Mouse (Mus musculus) frontal cortex, postnatal 14 days (tissue): ENCODE measurements around the gene Fcgr2b.
"Not testable (repeated sequence)": the region's sequence is repeated elsewhere in the genome, so short reads cannot be mapped to it uniquely, and the experiment has no call there.

Experiments
- DNase-seq, 2 experiments: peaks; one replicate each; pipeline ENCODE4 v3.0.0; 2022; ENCODE audit warnings: low spot score in 2 of 2

Gene Fcgr2b

DNA sequence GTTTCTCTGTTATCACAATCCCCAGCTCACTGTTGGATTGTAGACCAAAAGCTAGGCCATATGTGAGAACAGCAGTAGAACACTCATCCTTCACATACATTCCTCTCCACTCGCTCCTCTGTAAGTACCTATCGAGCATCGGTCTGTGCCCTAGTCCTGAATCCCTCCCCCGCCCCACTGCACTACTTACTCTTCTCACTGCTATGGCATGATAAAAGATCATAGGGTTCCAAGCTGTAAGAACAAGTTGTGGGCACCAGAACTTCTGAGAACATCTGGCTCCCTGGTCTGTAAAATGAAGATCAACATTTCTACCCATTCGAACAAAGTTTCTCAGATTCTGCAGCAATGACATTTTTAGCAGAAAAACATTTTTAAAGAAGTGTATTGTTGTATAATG lies at the start of gene Fcgr2b:
Gene Fcgr2b, minus strand, starts transcription at position 101 of the 400 bp plus-strand sequence.
- DNase-seq: no peak

DNA sequence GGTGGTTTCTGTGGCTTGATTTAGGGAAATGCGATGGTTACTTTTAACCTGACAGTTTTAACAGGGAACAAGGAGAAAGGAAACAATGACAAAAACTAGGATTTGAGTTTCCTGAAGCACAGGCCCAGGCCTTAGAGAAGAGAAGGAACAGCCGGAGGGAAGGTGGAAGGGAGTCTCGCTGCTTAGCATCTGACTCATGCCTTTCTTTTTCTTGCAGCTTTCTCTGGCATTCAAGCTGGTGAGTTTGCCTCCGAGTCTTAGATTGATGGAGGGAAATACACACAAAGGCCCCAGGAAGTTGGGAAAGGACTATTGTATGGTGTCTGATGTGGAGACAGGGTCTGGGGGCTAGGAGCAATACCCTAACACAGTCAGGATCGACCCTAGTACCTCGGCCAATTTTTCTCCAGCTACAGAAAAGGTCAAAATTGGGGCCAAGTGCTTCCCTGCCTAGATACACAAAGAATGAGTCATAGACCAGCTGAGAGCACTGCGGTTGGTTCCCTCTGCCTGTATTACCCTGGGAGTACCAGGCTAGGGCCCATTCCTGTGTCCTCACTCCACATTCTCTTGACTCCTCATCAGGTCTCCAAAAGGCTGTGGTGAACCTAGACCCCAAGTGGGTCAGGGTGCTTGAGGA lies 43.1 kb upstream of the Fcgr2b start:
- DNase-seq: no peak

DNA sequence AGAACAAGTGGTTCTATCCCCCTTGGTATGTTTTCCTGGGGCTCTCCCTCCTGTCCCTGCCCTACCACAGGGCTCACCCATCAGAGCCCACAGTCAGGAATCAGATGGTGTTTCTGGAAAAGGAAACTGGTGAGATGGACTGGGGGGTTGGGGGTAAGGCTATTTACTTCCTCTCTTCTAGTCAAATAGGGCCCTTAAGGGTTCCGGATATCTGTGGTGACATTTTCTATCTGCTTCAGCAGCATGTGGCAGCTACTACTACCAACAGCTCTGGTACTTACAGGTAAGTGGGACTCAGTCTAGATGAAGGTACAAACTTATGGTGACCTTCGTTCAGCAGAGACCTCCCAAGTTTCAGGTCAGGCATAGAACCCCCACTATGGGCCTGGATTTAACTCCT lies 42.4 kb upstream of the Fcgr2b start, which contains the start of gene Fcgr4:
Gene Fcgr4, plus strand, starts transcription at position 184 of the 400 bp plus-strand sequence.
- no peak for DNase-seq

DNA sequence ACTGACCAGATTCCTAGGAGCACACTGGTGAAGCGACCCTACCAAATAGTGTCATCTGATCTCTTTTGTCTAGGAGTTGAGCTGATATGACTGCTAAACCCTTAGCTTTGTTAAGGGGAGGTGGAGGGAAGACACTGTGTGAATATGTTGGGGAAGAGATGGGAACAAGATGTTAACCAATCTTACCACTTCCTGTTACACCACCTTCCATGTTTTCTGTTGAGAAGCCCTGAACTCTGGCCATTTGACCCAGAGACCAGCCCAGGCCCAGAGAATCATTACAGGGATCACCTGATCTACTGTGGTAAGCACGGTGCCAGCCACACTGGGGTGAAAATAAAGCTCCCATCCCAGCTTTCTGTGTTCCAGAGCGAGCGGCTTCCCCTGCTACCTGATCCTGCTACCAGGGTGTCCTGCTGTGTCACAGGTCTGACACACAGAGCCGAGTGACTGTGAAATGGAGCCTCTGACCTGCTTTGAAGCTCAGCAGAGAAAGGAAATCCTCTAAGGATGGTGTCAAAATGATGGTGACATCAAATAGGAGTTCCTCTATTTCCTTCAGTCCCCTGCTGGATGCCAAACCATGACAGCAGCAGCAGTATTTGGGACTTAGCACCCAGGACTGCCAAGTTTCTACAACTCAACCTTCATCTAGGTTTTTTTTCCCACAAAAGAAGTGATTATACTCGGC lies 41.3 kb upstream of the Fcgr2b start:
- DNase-seq: no peak

DNA sequence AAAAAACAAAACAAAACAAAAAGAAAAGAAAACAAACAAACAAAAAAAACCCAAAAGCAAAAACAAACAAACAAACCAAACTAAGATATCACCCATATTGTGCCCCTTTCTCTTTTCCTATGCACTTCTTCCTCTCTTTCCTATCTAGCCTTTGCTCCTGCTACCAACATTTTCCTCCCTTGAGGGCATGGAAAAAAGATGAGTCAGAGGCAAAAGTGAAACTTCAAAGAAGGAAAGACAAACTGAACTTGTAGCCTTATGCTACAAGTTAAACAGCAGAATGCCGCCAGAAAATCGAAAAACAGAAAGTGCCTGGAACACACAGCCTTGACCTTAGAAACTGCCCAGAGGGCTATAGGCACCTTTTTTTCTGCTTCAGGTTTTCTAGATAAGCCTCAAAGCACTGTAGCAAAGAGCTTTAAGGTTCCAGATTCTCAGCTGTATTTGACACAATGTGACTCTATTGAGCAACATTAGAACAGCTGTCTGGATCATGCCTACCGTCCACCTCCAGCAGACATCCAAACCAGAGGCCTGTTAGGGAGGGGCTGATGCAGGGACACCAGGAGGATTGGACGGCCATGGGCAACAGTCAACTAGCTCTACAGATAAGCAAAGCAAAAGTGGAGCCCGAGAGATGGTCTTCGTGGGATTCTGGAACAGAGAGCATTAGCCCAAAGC lies 40.5 kb upstream of the Fcgr2b start:
- DNase-seq: no peak

DNA sequence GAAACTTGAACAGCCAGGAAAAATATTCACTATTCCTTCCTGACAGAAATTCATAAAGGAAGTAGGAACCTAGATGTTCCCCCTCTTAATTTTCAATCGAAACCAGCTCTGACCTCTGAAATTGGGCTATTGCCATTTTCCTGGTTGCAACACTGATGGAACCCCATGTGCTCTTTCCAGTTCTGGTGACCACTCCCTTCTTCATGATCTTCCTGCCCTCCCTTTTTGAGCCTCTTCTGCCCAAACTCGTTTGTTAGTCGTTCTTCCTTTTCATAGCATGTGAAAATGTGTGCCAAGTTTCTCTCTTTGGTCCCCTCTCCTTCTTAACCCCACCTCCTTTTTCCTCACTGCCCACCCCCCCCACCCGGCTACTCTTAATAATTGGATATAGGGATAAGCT lies 35.4 kb upstream of the Fcgr2b start:
- no peak for DNase-seq

DNA sequence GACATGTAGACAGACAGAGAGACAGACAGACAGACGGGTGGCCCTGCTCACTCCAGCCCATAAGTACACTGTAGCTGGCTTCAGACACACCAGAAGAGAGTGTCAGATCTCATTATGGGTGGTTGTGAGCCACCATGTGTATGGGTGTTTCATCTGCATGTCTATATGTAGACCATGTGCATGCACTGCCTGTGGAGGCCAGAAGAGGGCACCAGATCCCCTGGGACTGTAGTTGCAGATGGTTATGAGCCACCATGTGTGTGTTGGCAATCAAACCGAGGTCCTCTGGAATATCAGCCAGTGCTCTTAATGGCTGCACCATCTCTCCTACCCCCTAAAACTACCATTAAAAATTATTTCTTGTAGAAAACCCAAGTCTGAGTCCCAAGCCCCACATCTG lies 30.6 kb upstream of the Fcgr2b start:
- no peak for DNase-seq

DNA sequence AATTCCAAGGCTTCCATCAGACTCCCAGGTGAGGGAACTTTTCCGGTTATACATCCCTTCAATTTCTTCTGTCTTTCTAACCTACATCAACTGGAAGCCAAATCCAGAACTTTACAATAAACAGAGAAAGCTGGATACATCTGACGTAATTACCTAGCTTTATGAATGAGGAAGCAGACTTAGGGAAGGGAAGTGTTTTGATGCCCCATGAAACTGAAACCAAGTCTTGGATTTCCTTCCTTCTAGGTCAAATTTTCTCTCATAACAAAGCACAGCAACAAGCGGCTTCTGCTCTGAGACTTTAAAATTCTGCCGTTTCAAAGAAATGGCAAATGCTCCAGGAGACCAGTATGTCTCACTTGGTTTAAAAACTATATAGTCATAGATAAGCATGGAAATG lies 30.0 kb upstream of the Fcgr2b start:
- DNase-seq: no peak

DNA sequence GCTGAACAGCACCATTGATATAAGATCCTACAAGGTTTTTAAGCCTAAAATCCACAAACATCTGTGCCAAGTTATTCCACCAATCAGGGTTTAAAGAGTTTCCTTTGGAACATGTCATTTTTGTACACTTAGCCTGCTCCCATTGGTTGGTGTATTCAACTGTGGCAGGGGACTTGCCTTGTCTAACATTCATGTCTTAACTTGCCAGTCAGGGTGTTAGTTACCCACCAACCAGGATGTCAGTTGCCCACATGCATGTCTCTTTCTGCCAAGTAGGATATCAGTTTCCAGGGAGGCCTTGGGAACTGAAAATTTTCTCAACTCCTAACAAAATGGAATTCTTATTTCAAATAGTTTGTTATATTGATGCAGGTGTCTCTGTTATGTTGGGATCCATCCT lies 29.2 kb upstream of the Fcgr2b start:
- DNase-seq: no peak

DNA sequence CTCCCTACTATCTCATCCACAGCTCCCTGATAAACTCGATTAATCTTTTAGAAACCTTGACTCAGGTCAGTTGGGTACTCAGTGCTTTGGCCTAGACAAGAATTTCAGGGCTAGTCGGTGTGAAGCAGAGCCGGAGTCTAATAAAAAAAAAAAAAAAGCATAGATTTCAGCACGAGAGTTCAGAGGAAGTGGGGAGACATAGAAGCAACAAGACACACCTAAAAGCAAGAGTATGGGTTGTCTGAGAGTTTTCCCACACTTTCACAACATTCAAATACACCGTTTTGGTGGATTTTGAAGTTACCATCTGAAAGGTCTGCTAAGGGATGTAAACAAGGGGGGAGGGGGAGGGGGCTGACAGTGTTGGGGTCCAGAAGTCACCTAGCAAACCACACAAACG lies 28.7 kb upstream of the Fcgr2b start:
- DNase-seq: no peak

DNA sequence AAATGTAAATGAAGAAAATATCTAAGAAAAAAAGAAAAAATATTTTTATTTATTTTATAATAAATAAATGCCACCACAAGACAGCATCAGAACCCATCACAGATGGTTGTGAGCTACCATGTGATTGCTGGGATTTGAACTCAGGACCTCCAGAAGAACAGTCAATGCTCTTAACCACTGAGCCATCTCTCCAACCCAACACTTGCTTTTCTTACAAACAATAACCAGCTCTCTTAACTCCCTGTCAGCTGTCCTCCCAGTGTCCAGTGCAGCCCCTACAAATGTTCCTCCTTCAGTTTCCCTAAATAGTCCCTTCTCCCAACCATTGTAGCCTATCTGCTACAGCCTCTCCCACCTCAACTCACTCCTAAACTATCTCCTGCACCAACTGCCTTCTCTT lies 23.5 kb upstream of the Fcgr2b start:
- DNase-seq: no peak

DNA sequence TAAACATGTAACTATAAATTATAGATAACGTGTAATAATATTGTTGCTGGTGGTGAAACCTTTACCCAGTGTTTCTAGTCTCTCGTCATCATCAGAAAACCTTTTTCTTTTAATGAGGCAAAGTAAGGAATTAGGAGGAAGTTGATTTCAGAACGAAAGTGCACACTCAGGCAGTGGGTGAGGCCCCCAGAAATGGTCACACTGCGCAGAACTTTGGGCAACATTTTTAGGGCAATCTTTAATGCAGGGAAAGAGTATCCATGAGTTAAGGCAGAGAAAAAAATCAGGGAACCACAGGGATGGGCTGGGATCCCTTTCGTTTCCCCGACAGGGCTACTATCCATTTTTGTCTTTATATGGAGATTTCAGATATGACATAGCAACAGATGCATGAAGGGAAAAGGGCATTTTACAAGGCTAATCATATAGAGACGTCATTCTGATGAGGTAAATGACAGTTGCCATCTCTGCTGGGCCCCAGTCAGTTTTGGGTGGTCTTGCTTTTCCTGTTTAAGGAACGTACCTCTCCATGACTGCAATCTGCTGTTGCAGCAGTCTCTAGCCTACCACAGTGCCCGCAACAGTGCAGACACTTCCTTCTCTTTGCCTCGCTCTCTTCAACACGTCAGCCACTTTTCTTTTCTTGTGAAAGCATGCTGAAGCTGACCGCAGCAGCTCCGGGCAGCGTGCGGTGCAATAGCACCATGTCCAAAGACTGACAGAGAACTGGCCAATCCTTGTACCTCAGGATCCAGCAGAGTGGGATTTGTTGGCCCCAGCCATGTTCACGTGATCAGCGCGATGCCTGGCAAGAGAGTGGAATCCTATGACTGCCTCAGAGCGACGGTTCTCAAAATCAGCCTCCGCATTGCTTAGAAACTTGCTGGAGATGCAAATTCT lies 21.7 kb upstream of the Fcgr2b start:
- DNase-seq: peak; percentile 64 to 71

DNA sequence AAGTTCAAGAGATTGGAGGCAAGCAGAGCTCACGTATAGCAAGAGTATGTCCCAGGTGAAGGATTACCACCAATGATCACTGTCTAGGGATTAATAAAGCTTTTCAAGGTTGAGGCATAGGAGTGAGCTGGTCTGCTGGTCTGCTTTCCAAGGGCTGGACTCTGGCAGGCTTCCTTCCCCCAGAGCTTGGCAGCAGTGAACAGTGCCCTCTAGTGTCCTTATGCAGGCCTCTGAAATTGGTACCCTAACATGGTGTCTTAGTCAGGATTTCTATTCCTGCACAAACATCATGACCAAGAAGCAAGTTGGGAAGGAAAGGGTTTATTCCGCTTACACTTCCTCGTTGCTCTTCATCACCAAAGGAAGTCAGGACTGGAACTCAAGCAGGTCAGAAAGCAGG lies 20.4 kb upstream of the Fcgr2b start:
- DNase-seq: peak in 1 of 2 experiments; percentile 39

DNA sequence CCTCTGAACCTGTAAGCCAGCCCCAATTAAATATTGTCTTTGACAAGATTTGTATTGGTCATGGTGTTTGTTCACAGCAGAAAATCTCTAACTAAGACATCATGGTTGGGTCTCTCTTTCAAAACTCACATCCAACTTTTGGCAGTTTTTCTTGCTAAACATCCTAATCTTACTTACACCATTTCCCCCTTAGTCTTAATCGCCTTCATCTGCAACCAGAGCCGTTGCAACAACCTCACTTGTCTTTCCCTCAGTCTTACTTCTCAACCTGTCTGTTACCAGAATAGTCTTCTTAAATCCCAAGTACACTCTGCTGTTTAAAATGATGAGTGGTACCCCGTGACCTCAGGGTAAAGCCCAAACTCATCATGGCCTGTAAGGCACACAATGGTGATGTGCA lies 19.7 kb upstream of the Fcgr2b start:
- DNase-seq: no peak

DNA sequence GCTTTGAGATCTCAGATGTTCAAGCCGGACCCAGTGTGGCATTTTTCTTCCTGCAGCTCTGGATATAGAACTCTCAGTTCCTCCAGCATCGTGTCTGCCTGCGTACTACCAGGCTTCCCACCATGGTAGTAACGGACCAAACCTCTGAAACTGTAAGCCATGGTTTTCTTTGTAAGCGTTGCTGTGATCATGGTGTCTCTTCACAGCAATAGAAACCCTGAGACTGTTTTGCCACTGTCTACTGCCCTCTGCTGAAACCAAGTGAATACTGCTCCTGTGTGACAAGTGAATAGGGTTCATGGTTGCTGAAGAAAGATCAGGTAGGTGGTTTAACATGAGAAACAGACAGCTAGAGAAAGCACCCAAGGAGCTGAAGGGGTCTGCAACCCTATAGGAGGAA lies 16.2 kb upstream of the Fcgr2b start:
- DNase-seq: peak in 1 of 2 experiments; percentile 13

DNA sequence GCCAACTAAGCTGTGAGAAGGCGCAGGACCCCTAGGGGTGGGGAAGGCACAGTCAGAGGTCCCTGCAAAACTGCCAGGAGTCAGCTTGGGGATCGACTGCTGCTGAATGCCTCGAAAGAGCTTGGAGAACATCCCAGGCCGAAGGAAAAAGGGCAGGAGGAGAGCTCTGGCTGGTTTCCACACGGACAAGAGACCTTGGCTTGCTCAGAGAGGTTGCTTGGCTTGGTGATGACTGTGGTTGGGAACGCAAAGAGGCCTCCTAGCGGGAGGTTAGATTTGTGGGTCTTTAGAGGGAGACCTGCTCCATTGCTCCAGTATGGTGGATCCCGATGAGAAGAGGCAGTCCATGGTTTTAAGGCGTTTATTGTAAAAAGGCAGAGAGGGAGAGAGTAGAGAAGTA lies 13.3 kb upstream of the Fcgr2b start:
- no peak for DNase-seq

DNA sequence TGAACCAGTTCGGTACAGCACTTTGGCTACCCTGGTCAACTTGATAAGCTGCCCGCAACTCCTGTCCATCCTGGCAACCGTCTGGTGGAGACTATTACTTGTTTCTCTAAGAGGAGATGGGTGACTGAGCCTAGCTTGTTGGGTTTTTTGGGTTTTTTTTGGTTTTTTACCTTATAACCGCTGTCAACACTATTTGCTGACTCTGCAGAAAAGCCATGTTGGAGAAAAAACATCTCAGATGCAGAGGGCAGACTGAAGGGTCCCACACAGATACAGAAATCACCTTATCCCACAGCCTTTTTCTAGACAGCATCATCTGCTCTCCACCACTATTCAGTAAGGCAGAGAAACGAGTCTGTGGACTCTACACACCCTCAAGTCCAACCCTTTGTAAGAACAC lies 9.5 kb upstream of the Fcgr2b start:
- no peak for DNase-seq

DNA sequence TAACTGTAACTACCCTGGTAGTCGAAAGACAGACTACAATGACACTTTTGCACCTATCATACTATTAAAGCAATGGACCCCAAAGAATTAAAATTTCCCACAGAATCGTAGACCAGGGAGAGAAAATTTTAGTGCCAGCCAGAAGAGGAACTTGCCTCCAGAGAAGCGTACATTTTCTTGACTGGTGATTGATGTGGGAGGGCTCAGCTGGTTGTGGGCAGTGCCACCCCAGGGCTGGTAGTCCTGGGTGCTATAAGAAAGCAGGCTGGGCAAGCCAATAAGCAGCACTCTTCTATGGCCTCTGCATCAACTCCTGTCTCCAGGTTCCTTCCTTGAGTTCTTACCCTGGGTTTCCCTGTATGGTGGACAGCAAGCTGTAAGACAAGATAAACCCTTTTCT lies 8.7 kb upstream of the Fcgr2b start:
- DNase-seq: no peak

DNA sequence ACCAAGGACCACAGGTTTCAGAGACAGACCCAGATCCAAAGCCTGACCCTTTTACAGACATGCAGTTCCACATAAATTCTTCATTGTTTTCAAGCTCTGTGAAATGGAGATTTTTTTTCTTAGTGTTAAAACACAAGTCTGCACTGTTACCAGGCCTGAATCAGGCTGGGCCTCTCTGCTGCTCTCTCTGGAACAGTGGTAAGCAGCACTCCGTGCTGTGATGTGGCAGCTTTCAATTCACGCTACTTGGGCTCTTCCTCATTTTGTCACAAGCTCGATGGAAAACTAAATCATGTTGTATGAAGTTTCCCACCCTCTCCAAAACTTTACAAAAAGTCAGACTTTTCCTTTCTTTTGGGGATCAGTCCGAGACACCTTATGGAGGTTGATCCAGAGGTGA lies 6.7 kb upstream of the Fcgr2b start:
- no peak for DNase-seq

DNA sequence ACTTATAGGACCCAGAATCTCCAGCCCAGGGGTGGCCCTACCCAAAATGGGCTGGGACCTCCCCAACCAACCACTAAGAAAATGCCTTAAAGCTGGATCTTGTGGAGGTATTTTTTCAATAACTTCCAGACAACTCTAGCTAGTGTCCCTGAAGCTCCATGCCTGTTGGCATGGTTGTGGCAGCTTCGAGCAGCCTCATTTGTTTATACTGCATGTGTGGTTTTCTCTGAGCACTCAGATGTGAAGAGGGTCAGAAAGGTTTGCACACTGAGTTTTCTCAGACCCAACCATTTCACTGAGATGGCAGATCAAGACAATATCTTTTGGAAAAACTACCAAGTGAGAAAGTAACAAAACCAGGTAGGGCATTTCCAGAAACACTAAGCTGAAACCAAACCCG lies 6.0 kb upstream of the Fcgr2b start:
- no peak for DNase-seq

DNA sequence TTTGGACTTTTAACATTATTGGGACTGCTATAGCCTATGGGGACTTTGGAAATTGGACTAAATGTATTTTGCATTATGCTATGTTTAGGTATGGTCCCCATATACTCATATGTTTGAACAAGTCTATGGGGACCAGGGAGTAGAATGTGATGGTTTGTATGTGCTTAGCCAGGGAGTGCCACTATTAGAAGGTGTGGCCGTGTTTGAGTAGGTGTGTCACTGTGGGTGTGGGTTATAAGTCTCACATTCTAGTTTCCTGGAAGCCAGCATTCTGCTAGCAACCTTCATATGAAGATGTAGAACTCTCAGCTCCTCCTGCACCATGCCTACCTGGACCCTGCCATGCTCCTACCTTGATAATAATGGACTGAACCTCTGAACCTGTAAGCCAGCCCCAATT lies 5.3 kb upstream of the Fcgr2b start:
- not testable (repeated sequence) for DNase-seq

DNA sequence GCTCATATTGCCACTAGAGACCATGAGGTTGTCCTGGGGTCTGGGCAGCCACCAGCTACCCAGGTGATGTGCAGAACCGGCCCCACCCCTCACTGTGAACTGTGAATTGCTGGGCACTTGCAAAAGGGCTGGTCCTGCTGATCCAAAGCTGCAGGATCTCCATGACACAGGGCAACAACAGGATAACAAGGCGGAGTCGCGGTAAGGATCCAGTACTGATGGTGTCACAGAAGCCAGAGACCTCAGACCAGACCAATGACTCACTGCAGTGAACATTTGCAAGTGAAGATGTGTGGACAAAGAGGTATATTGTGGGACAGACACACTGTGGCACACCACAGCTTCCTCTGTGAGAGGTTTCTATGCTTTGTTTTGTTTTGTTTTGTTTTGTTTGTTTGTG lies 2.3 kb upstream of the Fcgr2b start:
- DNase-seq: no peak
